Mouse (Mus musculus) midbrain, embryonic 12.5 days (tissue): Measurements from ENCODE around the gene B3gnt2. TPM values are rescaled to one million over a fixed set of nuclear protein-coding genes. Genes with fewer than 3 reads are reported as not detected.

Experiments used
- ATAC-seq: fragments of 200-750 bp; cut with Nextera tagmentation; 2 replicates; pipeline ENCODE4 v1.8.0; 2017; ENCODE audit warnings: low read depth, moderate TSS enrichment, moderate library complexity; ENCODE audit not compliant: low FRiP score
- H3K27ac ChIP-seq: fragments of 300-500 bp; sonication (generic); replicated peaks from 2 replicates; pipeline ENCODE4 v1.5.1; 2016; ENCODE audit warnings: mild to moderate bottlenecking
- H3K27me3 ChIP-seq: fragments of 300-500 bp; sonication (generic); 2 replicates; pipeline ENCODE4 v1.6.1; 2016; ENCODE audit warnings: mild to moderate bottlenecking
- H3K36me3 ChIP-seq: fragments of 300-500 bp; sonication (generic); 2 replicates; pipeline ENCODE4 v1.6.1; 2016
- H3K4me1 ChIP-seq: fragments of 300-500 bp; sonication (generic); 2 replicates; pipeline ENCODE4 v1.6.1; 2016
- H3K4me2 ChIP-seq: fragments of 300-500 bp; sonication (generic); replicated peaks from 2 replicates; pipeline ENCODE4 v1.6.1; 2016; ENCODE audit warnings: mild to moderate bottlenecking, moderate library complexity
- H3K4me3 ChIP-seq: fragments of 300-500 bp; sonication (generic); 2 replicates; pipeline ENCODE4 v1.5.1; 2016; ENCODE audit warnings: mild to moderate bottlenecking
- H3K9ac ChIP-seq: fragments of 300-500 bp; sonication (generic); replicated peaks from 2 replicates; pipeline ENCODE4 v1.6.1; 2016; ENCODE audit warnings: mild to moderate bottlenecking, moderate library complexity
- H3K9me3 ChIP-seq: fragments of 300-500 bp; sonication (generic); 2 replicates; pipeline ENCODE4 v1.6.1; 2016; ENCODE audit warnings: mild to moderate bottlenecking
- WGBS: fragments of 180-500 bp; shearing (Covaris S2); methylation state at CpG from one replicate; pipeline ENCODE4 v1.1.7; 2016; 5-methylcytosine and 5-hydroxymethylcytosine counted together
- polyA plus RNA-seq: library from polyadenylated mRNA; unstranded; fragments of >200 nt; fragmentation: Nextera tagmentation; extraction: Ambion mirVana; gene quantifications from 2 replicates; pipeline ENCODE4 v1.2.1, GENCODE M21; 2016

B3gnt2 gene
- polyA plus RNA-seq, 1 experiment from 2014 or later: 2.6 TPM

DNA sequence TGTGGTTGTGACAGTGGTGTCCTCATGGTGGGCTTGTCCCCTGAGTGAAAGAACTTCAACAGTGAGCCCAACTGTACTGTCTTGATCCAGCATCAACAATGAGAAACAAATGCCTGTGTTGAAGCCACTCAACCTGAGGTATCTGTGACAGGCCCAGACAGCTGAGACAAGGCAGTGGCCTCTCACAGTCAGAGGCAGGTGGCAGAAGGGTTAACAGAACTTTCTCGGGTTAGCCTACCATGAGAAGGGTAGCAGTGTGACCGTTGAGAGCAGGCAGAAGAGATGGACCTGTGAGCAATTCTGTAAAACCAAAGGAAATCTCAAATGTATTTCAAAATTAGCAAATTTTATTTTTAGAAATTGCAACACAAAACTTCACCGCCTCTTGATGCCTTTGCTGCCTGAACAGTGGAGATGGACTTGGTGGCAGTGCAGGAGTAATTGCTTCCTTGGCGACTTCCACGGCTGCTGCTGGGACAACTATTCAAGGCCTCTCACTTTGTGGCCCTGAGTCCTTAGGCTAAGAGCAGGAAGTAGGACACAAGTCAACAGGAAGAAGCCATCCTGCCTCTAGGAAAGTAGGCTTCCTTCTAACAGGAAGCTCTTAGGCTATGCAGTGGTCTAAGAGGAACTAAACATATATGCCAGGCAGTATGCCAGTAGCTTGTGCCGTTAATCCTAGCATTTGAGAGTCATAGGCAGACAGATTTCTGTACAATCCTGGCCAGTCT, 80.8 kb downstream of the B3gnt2 start:
- Histone ChIP-seq H3K9ac (no peak overlapping the region), H3K4me3 (no peak overlapping the region), H3K36me3 (no peaks in the 10 kb centered on the region), H3K27ac (no peak overlapping the region), H3K27me3 (no peaks in the 10 kb centered on the region), H3K4me1 (no peaks in the 10 kb centered on the region), H3K9me3 (no peaks in the 10 kb centered on the region), H3K4me2 (no peak overlapping the region)
- ATAC-seq: no peak
- WGBS: 82% methylated on average over 6 of the region's 6 CpGs

DNA sequence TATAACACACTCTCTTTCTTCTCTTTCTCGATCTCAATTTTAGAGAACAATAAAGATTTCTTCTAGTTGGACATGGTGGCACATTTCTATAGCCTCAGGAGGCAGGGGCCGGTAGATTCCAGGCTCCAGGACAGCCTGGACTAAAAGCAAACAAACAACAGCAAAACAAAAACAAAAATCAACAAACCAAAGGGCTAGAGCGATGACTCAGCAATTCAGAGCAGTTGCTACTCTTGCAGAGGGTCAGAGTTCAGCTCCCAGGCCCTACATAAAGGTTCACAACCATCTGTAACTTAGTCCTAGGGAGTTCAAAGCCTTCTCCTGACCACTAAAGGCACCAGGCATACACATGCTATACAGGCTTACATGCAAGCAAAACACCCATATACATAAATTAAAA, 82.2 kb downstream of the B3gnt2 start:
- no peaks in the 10 kb centered on the region for H3K27me3 ChIP-seq
- WGBS: 83% methylated on average over 3 of the region's 3 CpGs
- H3K9ac ChIP-seq: no peak overlapping the region
- no peaks in the 10 kb centered on the region for H3K36me3 ChIP-seq
- H3K9me3 ChIP-seq: no peaks in the 10 kb centered on the region
- H3K4me1 ChIP-seq: no peaks in the 10 kb centered on the region
- no peak overlapping the region for H3K4me2 ChIP-seq
- H3K4me3 ChIP-seq: no peak overlapping the region
- H3K27ac ChIP-seq: no peak overlapping the region
- no peak for ATAC-seq

DNA sequence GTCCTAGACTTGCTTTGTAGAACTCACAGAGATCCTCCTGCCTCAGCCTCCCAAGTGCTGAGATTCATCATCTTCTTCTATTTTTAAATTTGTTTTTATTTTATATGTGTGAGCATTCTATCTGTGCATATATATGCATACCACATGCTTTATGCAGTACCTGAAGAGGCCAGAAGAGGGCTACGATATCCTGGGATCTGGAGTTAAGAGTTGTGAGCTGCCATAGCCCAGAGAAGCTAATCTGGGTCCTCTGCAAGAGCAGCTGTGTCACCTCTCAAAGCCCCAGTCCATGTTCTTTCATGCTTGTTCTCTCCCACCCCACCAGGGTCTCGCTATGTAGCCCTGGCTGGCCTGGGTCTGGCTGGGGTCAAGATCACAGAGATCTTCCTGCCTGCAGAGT, 83.2 kb downstream of the B3gnt2 start:
- WGBS: 85% methylated on average over 2 of the region's 2 CpGs
- Histone ChIP-seq H3K9me3 (no peaks in the 10 kb centered on the region), H3K4me3 (no peak overlapping the region)

DNA sequence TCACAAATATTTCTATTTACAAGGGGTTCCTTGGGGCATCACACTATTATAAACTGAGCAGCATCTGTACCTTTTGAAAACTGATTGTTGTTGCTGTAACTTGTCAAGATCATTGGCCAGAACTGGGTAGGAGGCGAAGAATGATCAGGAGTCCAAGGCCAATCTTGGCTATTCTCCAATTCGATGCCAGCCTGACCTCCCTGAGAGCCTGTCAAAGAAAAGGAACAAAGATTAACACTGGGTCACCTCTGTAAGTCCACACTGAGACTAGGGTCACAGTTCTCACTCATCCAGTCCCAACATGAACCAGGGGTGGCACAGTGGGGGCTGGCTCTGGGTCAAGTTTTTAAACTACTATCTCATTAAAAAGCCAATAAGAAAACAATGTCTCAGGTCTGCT, 85.9 kb downstream of the B3gnt2 start:
- Histone ChIP-seq H3K4me3 (no peak overlapping the region), H3K4me2 (no peak overlapping the region), H3K4me1 (no peaks in the 10 kb centered on the region), H3K27me3 (no peaks in the 10 kb centered on the region), H3K9ac (no peak overlapping the region), H3K27ac (no peak overlapping the region), H3K36me3 (no peaks in the 10 kb centered on the region), H3K9me3 (no peaks in the 10 kb centered on the region)
- WGBS: 87% methylated on average over 2 of the region's 2 CpGs
- no peak for ATAC-seq

More for the DNA sequence above, 83.2 kb downstream of the B3gnt2 start:
- no peak overlapping the region for H3K4me2 ChIP-seq
- H3K4me1 ChIP-seq: no peaks in the 10 kb centered on the region
- H3K9ac ChIP-seq: no peak overlapping the region
- no peak overlapping the region for H3K27ac ChIP-seq
- ATAC-seq: no peak
- H3K36me3 ChIP-seq: no peaks in the 10 kb centered on the region
- H3K27me3 ChIP-seq: no peaks in the 10 kb centered on the region

DNA sequence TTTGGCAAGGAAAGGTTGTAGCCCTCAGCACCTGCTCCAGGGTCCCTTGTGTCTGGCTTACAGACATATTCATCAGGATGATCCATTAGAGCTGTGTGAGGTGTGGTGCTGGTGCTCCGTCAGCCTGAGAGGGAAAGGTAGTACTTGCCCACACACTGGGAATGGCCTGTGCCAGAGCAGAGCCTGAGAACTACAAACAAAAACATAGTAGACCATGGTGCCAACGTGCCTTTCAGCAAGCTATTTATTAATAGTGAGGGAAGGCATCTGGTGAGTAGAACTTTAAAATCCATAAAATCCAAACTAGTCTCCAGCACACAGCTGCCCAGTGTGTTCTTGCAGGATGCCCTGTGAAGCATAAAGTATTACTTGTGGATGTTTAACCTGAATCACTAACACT, 94.5 kb downstream of the B3gnt2 start:
- Histone ChIP-seq H3K36me3 (no peaks in the 10 kb centered on the region), H3K27me3 (no peaks in the 10 kb centered on the region), H3K9ac (no peak overlapping the region), H3K4me1 (no peaks in the 10 kb centered on the region), H3K4me2 (no peak overlapping the region), H3K9me3 (no peaks in the 10 kb centered on the region), H3K27ac (no peak overlapping the region), H3K4me3 (no peak overlapping the region)
- ATAC-seq: no peak
- WGBS: 75% methylated on average over 2 of the region's 2 CpGs

DNA sequence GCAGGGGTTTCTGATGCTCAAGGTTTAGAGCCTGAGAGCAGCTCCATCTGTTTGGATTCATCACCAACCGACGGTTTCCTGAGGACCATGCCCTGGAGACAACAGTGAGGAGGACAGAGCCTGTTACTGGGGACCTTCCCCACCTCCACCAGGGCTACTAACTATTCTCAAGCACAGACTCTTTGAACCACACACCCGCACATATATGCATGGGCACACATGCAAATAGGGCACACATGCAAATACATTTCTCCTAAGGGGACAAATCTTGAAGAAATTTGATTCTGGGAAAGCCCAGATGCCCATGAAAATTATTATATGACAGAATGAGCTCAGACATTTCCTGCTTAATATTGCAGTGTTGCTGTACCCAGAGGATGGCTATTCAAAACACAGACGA, 95.3 kb downstream of the B3gnt2 start:
- no peak overlapping the region for H3K4me2 ChIP-seq
- no peak overlapping the region for H3K4me3 ChIP-seq
- no peak overlapping the region for H3K27ac ChIP-seq
- H3K4me1 ChIP-seq: no peaks in the 10 kb centered on the region
- no peaks in the 10 kb centered on the region for H3K36me3 ChIP-seq
- 89% methylated on average over 4 of the region's 4 CpGs for WGBS
- H3K9ac ChIP-seq: no peak overlapping the region
- no peak for ATAC-seq
- no peaks in the 10 kb centered on the region for H3K9me3 ChIP-seq
- H3K27me3 ChIP-seq: no peaks in the 10 kb centered on the region

DNA sequence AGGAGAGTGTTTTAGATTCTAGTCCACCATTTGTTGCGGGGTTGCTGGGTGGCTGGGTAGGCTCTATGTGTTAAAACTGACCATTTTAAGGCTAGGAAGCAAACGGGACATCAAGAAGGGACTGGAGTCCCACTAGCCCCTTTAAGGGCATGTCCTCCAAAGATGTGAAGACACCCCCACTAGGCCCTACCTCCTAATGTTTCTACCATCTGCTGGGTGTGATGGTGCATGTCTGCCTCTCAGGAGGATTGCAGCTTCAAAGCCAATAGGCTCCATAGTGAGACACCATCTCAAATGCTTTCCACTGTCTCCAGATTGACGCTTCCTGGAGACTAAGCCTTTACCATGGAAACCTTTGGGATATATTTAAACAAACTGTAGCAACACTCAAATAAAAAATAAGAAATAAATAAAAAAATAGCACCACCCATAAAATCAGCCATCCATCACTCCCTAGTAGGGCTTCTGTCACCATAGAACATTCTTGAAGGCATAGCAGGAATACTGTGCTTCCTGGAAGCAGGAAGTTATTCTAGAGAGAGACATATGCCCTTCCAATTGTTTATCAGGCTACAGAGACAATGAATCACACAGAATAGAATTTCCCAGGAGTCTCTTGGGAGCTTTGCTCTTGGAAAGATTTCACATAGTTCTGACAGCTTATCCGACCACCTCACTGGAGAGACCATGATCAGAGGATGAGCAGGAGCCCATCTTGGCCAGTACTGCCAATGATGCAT, 97.0 kb downstream of the B3gnt2 start:
- no peaks in the 10 kb centered on the region for H3K4me1 ChIP-seq
- H3K9me3 ChIP-seq: no peaks in the 10 kb centered on the region
- no peak overlapping the region for H3K9ac ChIP-seq
- ATAC-seq: no peak
- no peak overlapping the region for H3K4me3 ChIP-seq
- no peaks in the 10 kb centered on the region for H3K27me3 ChIP-seq
- 71% methylated on average over 4 of the region's 4 CpGs for WGBS
- no peaks in the 10 kb centered on the region for H3K36me3 ChIP-seq
- H3K27ac ChIP-seq: no peak overlapping the region
- no peak overlapping the region for H3K4me2 ChIP-seq

DNA sequence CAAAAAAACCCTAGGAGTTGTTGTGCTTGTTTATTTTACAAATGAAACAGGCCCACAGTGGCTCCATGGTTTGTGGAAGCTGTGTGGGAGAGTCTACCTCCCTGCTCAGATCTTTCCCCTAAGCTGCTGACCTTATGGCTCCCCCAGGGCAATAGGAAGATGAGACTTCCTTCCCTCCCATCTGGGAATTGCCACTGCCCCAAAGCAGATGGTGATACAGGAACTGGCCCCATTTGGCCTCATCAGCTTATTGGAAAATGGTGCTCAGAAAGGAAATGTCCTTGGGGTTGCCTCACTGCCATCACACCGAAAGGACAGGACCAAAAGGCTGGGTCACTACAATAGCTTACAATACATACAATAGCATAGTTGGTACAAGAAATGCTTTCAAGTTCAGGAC, 97.7 kb downstream of the B3gnt2 start:
- Histone ChIP-seq H3K4me3 (no peak overlapping the region), H3K4me2 (no peak overlapping the region), H3K9ac (no peak overlapping the region), H3K9me3 (no peaks in the 10 kb centered on the region), H3K36me3 (no peaks in the 10 kb centered on the region), H3K4me1 (no peaks in the 10 kb centered on the region), H3K27me3 (no peaks in the 10 kb centered on the region), H3K27ac (no peak overlapping the region)
- 76% methylated on average over 1 of the region's 1 CpGs for WGBS
- ATAC-seq: no peak

DNA sequence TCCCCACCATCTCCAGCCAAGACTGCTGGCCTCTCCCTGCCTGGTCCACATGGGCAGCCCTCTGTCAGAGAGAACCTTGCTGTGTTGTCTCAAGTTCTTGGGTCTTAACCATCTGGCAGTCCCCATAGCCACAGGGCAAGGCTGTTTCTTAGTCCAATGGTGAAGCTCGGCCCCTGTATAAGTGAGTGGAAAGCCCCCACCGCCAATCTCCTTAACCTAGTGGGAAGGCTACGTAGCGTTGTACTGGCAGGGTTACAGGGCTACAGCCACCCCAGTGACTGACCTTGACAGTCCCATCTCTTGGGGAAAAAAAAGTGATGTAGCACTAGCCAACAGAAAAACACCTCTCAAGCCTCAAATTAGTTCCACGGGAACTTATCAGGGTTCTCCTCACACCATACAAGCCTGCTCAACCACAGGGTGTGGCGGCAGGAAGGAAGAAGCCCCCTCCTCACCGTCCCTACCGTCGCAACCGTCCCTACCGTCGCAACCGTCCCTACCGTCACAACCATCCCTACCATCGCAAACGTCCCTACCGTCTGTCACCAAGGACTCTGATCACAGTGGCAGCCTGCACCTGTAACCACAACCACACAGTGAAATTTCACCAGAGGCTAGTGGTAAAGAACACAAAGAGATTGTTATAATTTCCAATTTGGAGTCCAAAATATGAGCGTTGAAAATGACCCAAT, 98.4 kb downstream of the B3gnt2 start:
- H3K4me3 ChIP-seq: no peak overlapping the region
- ATAC-seq: no peak
- 88% methylated on average over 18 of the region's 18 CpGs for WGBS
- H3K4me2 ChIP-seq: no peak overlapping the region
- no peaks in the 10 kb centered on the region for H3K27me3 ChIP-seq
- H3K4me1 ChIP-seq: no peaks in the 10 kb centered on the region
- H3K36me3 ChIP-seq: no peaks in the 10 kb centered on the region
- no peaks in the 10 kb centered on the region for H3K9me3 ChIP-seq
- H3K9ac ChIP-seq: no peak overlapping the region
- H3K27ac ChIP-seq: no peak overlapping the region

DNA sequence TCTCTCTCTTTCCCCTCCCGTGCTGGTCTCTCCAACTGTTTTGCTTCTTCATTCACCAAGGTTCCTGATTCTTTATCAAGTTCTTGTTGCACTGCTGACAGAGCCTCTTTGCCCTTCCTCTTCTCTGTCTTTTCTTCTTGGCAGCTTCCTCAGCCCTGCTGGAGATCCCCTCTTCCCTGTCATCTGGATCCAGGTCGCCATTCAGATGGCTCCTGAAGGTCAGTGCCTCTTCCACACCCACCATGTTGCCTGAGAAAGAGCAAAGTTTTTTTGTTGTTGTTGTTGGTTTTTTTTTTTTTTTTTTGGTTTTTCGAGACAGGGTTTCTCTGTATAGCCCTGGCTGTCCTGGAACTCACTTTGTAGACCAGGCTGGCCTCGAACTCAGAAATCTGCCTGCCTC, 101.0 kb downstream of the B3gnt2 start:
- no peak overlapping the region for H3K9ac ChIP-seq
- no peak overlapping the region for H3K4me2 ChIP-seq
- no peaks in the 10 kb centered on the region for H3K36me3 ChIP-seq
- ATAC-seq: no peak
- 87% methylated on average over 3 of the region's 4 CpGs for WGBS
- H3K4me3 ChIP-seq: no peak overlapping the region
- H3K4me1 ChIP-seq: no peaks in the 10 kb centered on the region
- no peak overlapping the region for H3K27ac ChIP-seq
- H3K27me3 ChIP-seq: no peaks in the 10 kb centered on the region
- no peaks in the 10 kb centered on the region for H3K9me3 ChIP-seq

DNA sequence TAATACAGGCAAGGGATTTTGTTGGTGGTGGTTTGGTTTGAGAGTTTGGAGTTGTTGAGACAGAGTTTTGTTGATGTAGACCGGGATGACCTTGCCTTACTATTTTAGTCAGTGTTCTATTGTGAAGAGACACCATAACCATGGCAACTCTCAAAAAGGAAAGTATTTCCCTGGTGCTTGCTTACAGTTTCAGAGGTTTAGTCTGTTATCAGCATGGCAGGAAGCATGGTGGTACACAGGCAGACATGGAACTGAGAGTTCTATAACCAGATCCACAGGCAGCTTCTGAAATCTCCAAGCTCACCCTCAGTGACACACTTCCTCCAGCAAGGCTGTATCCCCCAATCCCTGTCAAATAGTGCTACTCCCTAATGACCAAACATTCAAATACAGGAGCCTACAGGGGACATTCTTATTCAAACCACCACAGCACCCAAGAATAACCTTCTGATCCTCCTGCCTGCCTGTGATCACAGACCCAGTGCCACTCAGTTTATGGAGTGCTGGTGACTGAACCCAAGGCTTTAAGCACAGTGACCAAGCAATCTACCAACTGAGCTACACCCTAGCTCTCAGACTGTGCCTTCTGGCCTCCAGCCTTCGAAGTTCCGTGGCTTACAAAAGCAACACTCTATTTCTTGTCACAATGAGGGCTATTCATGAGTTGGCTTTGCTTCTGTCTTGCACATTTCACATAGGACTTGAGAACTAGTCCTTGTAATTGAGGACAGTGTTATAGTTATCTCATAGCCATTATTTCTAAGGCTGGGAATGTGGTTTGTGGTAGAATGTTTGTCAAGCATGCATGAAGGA, 104.4 kb downstream of the B3gnt2 start:
- Histone ChIP-seq H3K9me3 (no peaks in the 10 kb centered on the region), H3K4me2 (no peak overlapping the region), H3K36me3 (no peaks in the 10 kb centered on the region), H3K4me1 (no peaks in the 10 kb centered on the region), H3K27me3 (no peaks in the 10 kb centered on the region), H3K27ac (no peak overlapping the region), H3K9ac (no peak overlapping the region), H3K4me3 (no peak overlapping the region)
- ATAC-seq: no peak
- 88% methylated on average over 3 of the region's 3 CpGs for WGBS

DNA sequence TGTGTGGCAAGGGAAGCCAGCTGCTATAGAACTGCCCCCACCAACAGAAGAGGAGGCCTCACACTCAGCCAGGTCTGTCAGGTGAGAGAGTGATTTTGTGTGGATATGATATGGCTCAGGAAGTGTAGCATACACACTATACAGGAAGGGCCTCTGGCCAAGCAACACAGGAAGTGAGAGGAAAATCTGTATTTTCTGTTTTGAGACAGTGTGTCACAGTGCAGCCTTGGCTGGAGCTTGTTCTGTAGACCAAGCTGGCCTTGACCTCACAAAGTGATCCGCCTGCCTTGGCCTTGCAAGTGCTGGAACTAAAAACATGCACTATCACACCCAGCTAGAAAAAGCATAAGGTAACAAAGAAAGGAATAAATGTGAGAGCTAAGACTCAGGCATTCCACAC, 105.6 kb downstream of the B3gnt2 start:
- H3K4me3 ChIP-seq: no peak overlapping the region
- ATAC-seq: no peak
- no peaks in the 10 kb centered on the region for H3K4me1 ChIP-seq
- no peaks in the 10 kb centered on the region for H3K36me3 ChIP-seq
- no peaks in the 10 kb centered on the region for H3K9me3 ChIP-seq
- WGBS: 82% methylated on average over 1 of the region's 1 CpGs
- no peaks in the 10 kb centered on the region for H3K27me3 ChIP-seq
- H3K27ac ChIP-seq: no peak overlapping the region
- H3K4me2 ChIP-seq: no peak overlapping the region
- H3K9ac ChIP-seq: no peak overlapping the region
